Mouse (Mus musculus) hindbrain, embryonic 11.5 days (tissue): ENCODE results near the gene Vav2. TPM values are rescaled to one million over a fixed set of nuclear protein-coding genes. Genes with fewer than 3 reads are reported as not detected.

Experiments
- ATAC-seq: fragments of 200-750 bp; cut with Nextera tagmentation; 2 replicates; pipeline ENCODE4 v1.8.0; 2017; ENCODE audit warnings: mild to moderate bottlenecking, moderate TSS enrichment, moderate library complexity; ENCODE audit not compliant: low FRiP score
- DNase-seq: peaks from one replicate; pipeline ENCODE4 v3.0.0-alpha.2; 2015; ENCODE audit warnings: low spot score
- H3K27ac ChIP-seq: fragments of 300-500 bp; sonication (generic); 2 replicates; pipeline ENCODE4 v1.5.1; 2014; ENCODE audit warnings: mild to moderate bottlenecking, low read depth, low read length
- H3K27me3 ChIP-seq: fragments of 300-500 bp; sonication (generic); 2 replicates; pipeline ENCODE4 v1.6.1; 2014; ENCODE audit warnings: mild to moderate bottlenecking, low read length, moderate library complexity, mixed read lengths; ENCODE audit not compliant: control insufficient read depth, insufficient read depth
- H3K36me3 ChIP-seq: fragments of 300-500 bp; sonication (generic); 2 replicates; pipeline ENCODE4 v1.6.1; 2014; ENCODE audit warnings: mild to moderate bottlenecking, low read length, moderate library complexity, mixed read lengths; ENCODE audit not compliant: control insufficient read depth, insufficient read depth
- H3K4me1 ChIP-seq: fragments of 300-500 bp; sonication (generic); replicated peaks from 2 replicates; pipeline ENCODE4 v1.6.1; 2014; ENCODE audit warnings: low read length, mixed read lengths; ENCODE audit not compliant: control insufficient read depth, insufficient read depth
- H3K4me2 ChIP-seq: fragments of 300-500 bp; sonication (generic); replicated peaks from 2 replicates; pipeline ENCODE4 v1.6.1; 2014; ENCODE audit warnings: mild to moderate bottlenecking, low read depth, low read length
- H3K4me3 ChIP-seq: fragments of 300-500 bp; sonication (generic); 2 replicates; pipeline ENCODE4 v1.5.1; 2014; ENCODE audit warnings: low read depth, low read length
- H3K9ac ChIP-seq: fragments of 300-500 bp; sonication (generic); 2 replicates; pipeline ENCODE4 v1.6.1; 2014; ENCODE audit warnings: low read depth, low read length
- H3K9me3 ChIP-seq: fragments of 300-500 bp; sonication (generic); 2 replicates; pipeline ENCODE4 v1.6.1; 2016; ENCODE audit warnings: low read length; ENCODE audit not compliant: control insufficient read depth
- WGBS: fragments of 180-500 bp; shearing (Covaris S2); extraction: QIAGEN DNeasy Blood & Tissue Kit; methylation state at CpG from one replicate; pipeline ENCODE4 v1.1.7; 2014; 5-methylcytosine and 5-hydroxymethylcytosine counted together
- polyA plus RNA-seq: library from polyadenylated mRNA; unstranded; fragments of >200 nt; fragmentation: Nextera tagmentation; extraction: Ambion mirVana; gene quantifications from 2 replicates; pipeline ENCODE4 v1.2.1, GENCODE M21; 2014

The Vav2 gene
- polyA plus RNA-seq, 1 experiment from 2014 or later: 12.9 TPM

GRCm38 (mm10) chr2:27416425-27416824 lies 10.4 kb downstream of the Vav2 start:
- Histone ChIP-seq H3K27me3 (no peaks in the 10 kb centered on the region), H3K36me3 (no peaks in the 10 kb centered on the region), H3K9ac (no peak overlapping the region), H3K9me3 (no peaks in the 10 kb centered on the region), H3K4me2 (no peak overlapping the region), H3K4me1 (peaks cover 43% of the 10 kb centered on the region), H3K4me3 (no peak overlapping the region), H3K27ac (no peak overlapping the region)
- WGBS: 52% methylated on average over 3 of the region's 3 CpGs
- no peak for ATAC-seq
- no peak for DNase-seq

- DNase-seq (no peak), ATAC-seq (no peak)
- Histone ChIP-seq H3K27ac (peak overlapping the region; percentile 93), H3K4me1 (peaks cover 49% of the 10 kb centered on the region), H3K36me3 (no peaks in the 10 kb centered on the region), H3K9me3 (no peaks in the 10 kb centered on the region), H3K27me3 (no peaks in the 10 kb centered on the region), H3K4me2 (peak overlapping the region; percentile 23; the same call in 1 of the 2 replicates), H3K9ac (no peak overlapping the region), H3K4me3 (no peak overlapping the region)
- 66% methylated on average over 11 of the region's 11 CpGs for WGBS
Measured at GRCm38 (mm10) chr2:27415060-27415783, 11.6 kb downstream of the Vav2 start.

GRCm38 (mm10) chr2:27413936-27414657 lies 12.7 kb downstream of the Vav2 start:
- peak overlapping the region; percentile 93 for H3K27ac ChIP-seq
- H3K9ac ChIP-seq: peak overlapping the region; percentile 54
- no peaks in the 10 kb centered on the region for H3K36me3 ChIP-seq
- peak overlapping the region; percentile 32 for H3K4me2 ChIP-seq
- WGBS: 19% methylated on average over 16 of the region's 16 CpGs
- ATAC-seq (peak; percentile 80), DNase-seq (peak; percentile 74)
- peaks cover 49% of the 10 kb centered on the region for H3K4me1 ChIP-seq
- H3K9me3 ChIP-seq: no peaks in the 10 kb centered on the region
- H3K4me3 ChIP-seq: no peak overlapping the region
- no peaks in the 10 kb centered on the region for H3K27me3 ChIP-seq

- H3K36me3 ChIP-seq: no peaks in the 10 kb centered on the region
- peak overlapping the region; percentile 93 for H3K27ac ChIP-seq
- peaks cover 50% of the 10 kb centered on the region for H3K4me1 ChIP-seq
- H3K9me3 ChIP-seq: no peaks in the 10 kb centered on the region
- peak; percentile 23; the same call in 1 of the 2 replicates for ATAC-seq
- no peak for DNase-seq
- H3K9ac ChIP-seq: peak overlapping the region; percentile 54; the same call in 1 of the 2 replicates
- H3K4me2 ChIP-seq: peak overlapping the region; percentile 32
- WGBS: 11% methylated on average over 2 of the region's 2 CpGs
- no peaks in the 10 kb centered on the region for H3K27me3 ChIP-seq
- no peak overlapping the region for H3K4me3 ChIP-seq
Measured at GRCm38 (mm10) chr2:27413582-27413935, 13.3 kb downstream of the Vav2 start.

- Histone ChIP-seq H3K36me3 (no peaks in the 10 kb centered on the region), H3K9ac (peak overlapping the region; percentile 38; the same call in 1 of the 2 replicates), H3K4me2 (0 out of 2 replicates have a peak overlapping the region, but pooled peaks have one; percentile 13), H3K9me3 (no peaks in the 10 kb centered on the region), H3K4me1 (peaks cover 48% of the 10 kb centered on the region), H3K27ac (peak overlapping the region; percentile 88), H3K27me3 (no peaks in the 10 kb centered on the region), H3K4me3 (no peak overlapping the region)
- ATAC-seq: no peak
- peak; percentile 41 for DNase-seq
- WGBS: 9% methylated on average over 7 of the region's 7 CpGs
Measured at GRCm38 (mm10) chr2:27412245-27412800, 14.5 kb downstream of the Vav2 start.

GRCm38 (mm10) chr2:27411688-27412174 lies 15.1 kb downstream of the Vav2 start:
- DNase-seq (peak; percentile 58), ATAC-seq (peak; percentile 28; the same call in 1 of the 2 replicates)
- peak overlapping the region; percentile 88 for H3K27ac ChIP-seq
- H3K27me3 ChIP-seq: no peaks in the 10 kb centered on the region
- H3K36me3 ChIP-seq: no peaks in the 10 kb centered on the region
- peak overlapping the region; percentile 19; the same call in 1 of the 2 replicates for H3K4me2 ChIP-seq
- no peaks in the 10 kb centered on the region for H3K9me3 ChIP-seq
- WGBS: 11% methylated on average over 8 of the region's 8 CpGs
- H3K9ac ChIP-seq: peak overlapping the region; percentile 38; the same call in 1 of the 2 replicates
- H3K4me3 ChIP-seq: no peak overlapping the region
- peaks cover 46% of the 10 kb centered on the region for H3K4me1 ChIP-seq

- no peak overlapping the region for H3K9ac ChIP-seq
- H3K4me3 ChIP-seq: no peak overlapping the region
- H3K4me1 ChIP-seq: peaks cover 44% of the 10 kb centered on the region
- H3K36me3 ChIP-seq: no peaks in the 10 kb centered on the region
- no peak overlapping the region for H3K4me2 ChIP-seq
- no peaks in the 10 kb centered on the region for H3K27me3 ChIP-seq
- WGBS: 88% methylated on average over 6 of the region's 6 CpGs
- ATAC-seq (no peak), DNase-seq (no peak)
- no peaks in the 10 kb centered on the region for H3K9me3 ChIP-seq
- no peak overlapping the region for H3K27ac ChIP-seq
Measured at GRCm38 (mm10) chr2:27410518-27411140, 16.2 kb downstream of the Vav2 start.

GRCm38 (mm10) chr2:27408194-27408593 lies 18.6 kb downstream of the Vav2 start:
- H3K9ac ChIP-seq: no peak overlapping the region
- no peak overlapping the region for H3K27ac ChIP-seq

More at GRCm38 (mm10) chr2:27408194-27408593, 18.6 kb downstream of the Vav2 start:
- no peak for ATAC-seq
- Histone ChIP-seq H3K4me2 (no peak overlapping the region), H3K27me3 (no peaks in the 10 kb centered on the region), H3K36me3 (no peaks in the 10 kb centered on the region), H3K4me3 (no peak overlapping the region), H3K4me1 (peaks cover 26% of the 10 kb centered on the region), H3K9me3 (no peaks in the 10 kb centered on the region)
- DNase-seq: no peak
- 78% methylated on average over 3 of the region's 3 CpGs for WGBS
